Mouse (Mus musculus) kidney, adult 2 months (tissue): ENCODE data around the gene Arsg.

Source experiments
- CTCF ChIP-seq: fragments of 200-500 bp; conservative IDR thresholded peaks from 2 replicates; pipeline ENCODE4 v1.5.1; 2011; ENCODE audit warnings: low read depth, mild to moderate bottlenecking, control low read depth, low read length, moderate library complexity, mixed read lengths; ENCODE audit not compliant: insufficient read depth, insufficient read length
- POLR2A ChIP-seq: fragments of 200-500 bp; IDR thresholded peaks from one replicate; pipeline ENCODE4 v1.6.1; 2011; ENCODE audit warnings: low read depth, low read length, control low read depth

DNA sequence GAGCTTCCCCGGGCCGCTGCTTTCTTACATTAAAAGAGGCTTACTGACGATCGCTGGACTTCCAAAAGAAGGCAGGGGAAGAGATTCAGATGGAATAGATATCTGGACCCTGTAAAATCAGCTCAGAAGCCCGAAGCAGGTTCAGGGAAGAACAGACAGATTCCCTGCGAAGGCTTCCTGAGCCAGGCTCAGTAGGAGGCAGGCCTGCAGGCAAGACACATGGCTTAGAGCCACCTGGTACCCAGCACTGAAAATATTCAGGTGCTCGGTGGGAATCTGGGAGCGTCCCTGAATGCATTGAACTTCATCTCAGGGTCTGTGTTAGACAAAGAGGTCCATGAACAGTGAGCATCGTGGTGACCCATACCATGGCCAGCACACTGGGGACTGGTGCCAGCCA, 106.8 kb downstream of the Arsg start:
- TF ChIP-seq POLR2A = no peak
- no peak for TF ChIP-seq CTCF
